Mouse (Mus musculus) mesoderm, embryonic 11.5 days (tissue): ENCODE measurements at regions not wholly inside any gene's neighbourhood (a gene's known extent, or its start where the extent isn't known, plus 50 kb on each side); places are given as distances from the start of the nearest gene placed in this dataset.
A peak's percentile ranks its signal among the peaks of the same experiment; 100 is the strongest.

Source experiments
- DNase-seq: peaks from one replicate; pipeline ENCODE4 v3.0.0-alpha.2; 2012; ENCODE audit warnings: low read depth, low spot score

DNA sequence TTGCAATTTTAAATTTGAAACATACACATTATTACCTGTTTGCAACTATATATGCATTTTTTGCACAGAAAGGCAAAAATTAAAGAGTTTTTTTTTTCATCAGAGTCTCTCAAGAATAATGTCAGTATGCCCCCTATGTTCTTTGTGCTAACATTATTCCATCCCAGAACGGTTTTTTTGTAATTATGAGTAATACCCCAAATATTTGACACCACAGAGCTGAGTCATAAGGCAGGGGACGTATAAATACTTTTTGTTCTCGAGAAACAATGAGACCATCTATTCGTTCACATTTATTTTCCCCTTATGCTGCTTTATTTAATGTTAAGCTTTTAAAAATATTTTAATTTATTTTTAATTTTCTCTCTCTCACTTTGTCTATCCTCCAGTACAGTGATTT lies 578.5 kb downstream of the Cetn3 start:
- DNase-seq = no peak

DNA sequence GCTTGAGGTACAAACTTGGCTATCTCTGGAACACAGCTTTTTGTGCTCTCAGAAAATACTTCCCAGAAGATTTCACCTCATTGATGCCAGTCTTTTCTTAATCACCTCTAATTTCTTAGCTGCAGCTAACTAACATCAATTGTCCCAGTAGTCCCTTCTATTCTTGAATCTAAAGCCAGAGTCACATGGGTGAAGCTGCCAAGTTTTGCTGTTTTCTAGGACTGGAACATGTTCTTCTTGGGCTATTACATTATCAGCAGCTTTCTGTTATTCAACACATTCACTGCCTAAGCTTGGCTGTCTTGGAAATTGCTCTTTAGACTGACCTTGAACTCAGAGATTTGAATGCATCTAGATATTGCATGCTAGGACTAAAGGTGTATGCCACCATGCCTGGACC lies 583.9 kb downstream of the Cetn3 start:
- no peak for DNase-seq

GRCm38 (mm10) chr13:82371579-82371978 lies 588.7 kb downstream of the Cetn3 start:
- DNase-seq = no peak

GRCm38 (mm10) chr13:82372612-82373011 lies 589.7 kb downstream of the Cetn3 start:
- peak; percentile 4 for DNase-seq

- DNase-seq = no peak
Observed at GRCm38 (mm10) chr13:82392908-82393307, 610.0 kb downstream of the Cetn3 start.

GRCm38 (mm10) chr13:82393496-82393895 lies 610.6 kb downstream of the Cetn3 start:
- no peak for DNase-seq

DNA sequence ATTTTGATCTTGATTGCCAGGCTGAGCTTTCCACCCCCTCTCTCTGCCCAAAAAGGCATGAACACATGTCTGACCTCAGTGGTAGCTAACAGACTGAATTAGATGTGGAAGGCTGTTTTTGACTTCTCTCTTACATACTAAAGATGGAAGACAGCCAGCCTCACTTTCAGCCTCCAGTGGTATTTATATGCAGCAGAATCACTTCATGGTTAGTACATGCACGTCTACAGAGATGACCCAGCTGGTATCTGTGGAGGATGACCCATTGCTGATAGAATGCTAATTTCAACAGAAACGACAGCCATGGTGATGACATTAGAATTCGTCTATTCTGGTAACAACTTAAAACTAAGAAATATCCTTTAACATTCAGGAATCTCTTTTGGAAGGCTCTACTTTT lies 630.8 kb downstream of the Cetn3 start:
- no peak for DNase-seq

- DNase-seq = no peak
Observed at GRCm38 (mm10) chr13:82420966-82421365, 638.1 kb downstream of the Cetn3 start.

- DNase-seq = no peak
Observed at GRCm38 (mm10) chr13:82423911-82424654, 641.2 kb downstream of the Cetn3 start.

GRCm38 (mm10) chr13:82424732-82425341 lies 642.0 kb downstream of the Cetn3 start:
- DNase-seq = no peak

DNA sequence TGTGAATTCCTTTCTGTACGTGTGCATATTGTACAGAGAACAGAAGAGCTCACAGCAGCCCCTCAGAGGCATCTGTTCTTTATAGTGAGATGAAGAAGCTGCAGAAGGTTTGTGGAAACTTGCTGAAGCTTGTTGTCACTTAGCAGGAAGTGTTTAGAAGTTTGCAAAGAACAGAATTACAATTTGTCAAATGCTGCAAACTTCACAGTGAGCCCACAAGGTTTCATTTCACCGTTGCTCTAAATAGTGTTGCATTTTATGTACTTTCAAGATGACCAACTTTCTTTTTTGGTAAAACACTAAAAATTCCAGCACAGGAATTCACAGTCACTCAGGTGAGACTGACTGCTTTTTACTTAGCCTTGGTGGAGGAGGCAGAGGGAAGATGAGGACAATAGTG lies 649.5 kb downstream of the Cetn3 start:
- peak; percentile 6 for DNase-seq

DNA sequence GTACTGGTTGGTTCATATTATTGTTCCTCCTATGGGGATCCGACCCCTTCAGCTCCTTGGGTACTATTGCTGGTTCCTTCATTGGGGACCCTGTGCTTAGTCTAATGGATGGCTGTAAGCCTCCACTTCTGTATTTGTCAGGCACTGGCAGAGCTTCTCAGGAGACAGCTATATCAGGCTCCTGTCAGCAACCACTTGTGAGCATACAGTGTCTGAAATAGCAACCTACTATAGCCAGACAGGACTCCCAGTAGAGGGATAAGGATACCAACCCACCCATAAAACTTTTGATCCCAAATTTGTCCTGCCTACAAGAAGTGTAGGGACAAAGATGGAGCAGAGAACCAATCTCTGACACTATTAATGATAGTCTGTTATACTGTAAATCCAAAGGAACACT lies 656.4 kb downstream of the Cetn3 start:
- no peak for DNase-seq

DNA sequence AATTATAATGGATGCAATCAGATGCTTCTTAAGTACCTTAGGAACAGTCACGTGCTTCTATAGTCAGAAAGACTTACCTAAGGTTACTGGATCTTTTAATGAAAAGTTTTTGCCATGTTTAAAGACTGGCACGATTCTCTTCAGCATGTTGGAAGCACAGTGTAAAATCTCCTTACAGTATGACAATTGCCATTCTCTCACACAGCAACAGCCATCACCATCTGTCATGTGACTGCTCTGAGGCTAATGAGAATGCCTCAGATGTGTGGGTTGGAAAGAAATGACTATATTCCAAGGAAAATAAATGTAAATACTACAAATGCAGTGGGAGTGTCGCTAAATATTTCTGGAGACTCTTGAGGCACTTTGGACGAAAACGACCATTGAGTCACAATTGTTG lies 670.8 kb downstream of the Cetn3 start:
- no peak for DNase-seq

DNA sequence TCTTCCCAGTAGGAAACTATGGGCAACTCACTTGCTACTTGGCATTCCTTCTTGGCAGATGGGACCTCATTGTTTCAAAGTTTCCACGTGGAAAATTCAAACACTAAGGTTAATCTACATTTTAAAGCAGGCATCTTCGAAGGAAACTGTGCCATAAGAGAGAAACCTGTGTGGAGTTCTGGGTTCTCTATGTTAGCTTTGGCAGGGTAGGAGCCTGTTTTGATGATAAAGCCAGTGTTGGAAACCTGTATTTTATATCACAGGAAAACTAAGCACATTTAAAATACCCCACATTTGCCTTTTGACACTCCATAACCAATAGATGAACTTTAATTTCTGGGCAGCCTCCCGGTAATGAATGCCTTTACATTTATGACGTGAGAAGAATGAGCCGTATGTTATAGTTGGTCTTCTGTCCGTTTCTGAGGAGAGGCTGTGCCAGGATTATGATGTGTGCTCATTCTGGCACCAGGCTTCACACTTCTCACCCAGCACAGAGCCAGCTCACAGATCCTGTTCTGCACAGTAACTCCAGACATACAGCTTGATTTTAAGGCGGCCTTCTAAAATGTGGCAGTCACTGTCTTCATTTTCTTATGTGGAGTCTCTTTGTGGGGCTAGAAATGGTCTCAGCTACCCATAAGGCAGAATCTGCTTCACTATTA lies 700.5 kb downstream of the Cetn3 start:
- DNase-seq = no peak

DNA sequence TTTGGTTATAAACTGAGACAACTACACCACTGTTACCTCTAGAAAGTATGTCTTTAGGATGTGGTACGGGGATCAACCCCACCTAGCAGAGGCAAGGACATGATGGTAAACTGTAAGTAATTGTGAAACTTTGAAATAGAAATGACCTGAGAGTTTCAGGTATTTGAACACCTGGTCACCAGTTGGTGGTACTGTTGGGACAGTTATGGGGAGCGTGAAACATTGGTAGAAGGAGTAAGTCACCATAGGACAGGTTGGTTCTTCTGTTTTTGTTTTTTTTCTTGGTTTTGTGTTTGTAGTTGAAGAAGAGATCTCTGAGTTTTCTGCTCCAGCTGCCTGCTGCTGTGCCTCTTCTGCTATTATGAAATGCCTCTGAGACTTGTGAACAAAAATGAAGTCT lies 713.7 kb downstream of the Cetn3 start:
- no peak for DNase-seq

DNA sequence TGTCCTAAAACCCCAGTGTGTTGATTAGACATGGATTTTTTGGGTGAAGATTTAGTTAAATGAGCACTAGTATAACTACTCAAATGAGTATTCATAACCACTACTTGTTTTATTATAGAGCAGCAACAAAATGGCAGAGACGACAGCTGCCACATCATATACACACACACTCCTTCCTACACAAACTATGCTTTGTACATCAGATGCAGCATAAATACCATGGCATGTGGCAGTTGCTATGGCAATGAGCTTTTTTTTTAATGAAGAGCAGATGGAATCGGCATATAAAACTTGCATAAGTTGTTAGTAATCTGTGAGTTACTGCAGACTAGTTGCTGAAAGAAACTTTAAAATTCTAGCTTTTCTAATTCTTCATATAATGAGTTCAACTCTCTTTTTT lies 725.3 kb downstream of the Cetn3 start:
- no peak for DNase-seq

DNA sequence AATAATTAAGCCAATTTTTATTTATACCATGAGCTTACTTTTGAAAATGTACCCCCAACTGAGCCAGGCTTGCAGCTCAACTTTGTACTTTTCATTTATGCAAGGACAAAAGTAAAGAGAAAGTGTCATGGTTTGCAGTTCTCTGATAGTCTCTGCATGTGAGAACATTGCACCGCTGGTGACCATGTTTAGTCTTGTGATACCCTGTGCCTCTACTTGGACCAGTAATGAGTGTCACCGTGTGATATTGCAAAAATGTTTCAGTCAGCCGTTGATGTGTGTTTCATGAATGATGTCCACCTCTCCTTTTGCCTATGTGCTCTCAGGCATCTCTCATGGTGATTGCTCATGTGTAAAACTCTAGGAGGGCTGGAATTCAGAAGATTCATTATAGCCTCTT lies 726.6 kb downstream of the Cetn3 start:
- DNase-seq = no peak
